ENCODE assay signal across 9 mouse cellular contexts in the genomic region with DNA sequence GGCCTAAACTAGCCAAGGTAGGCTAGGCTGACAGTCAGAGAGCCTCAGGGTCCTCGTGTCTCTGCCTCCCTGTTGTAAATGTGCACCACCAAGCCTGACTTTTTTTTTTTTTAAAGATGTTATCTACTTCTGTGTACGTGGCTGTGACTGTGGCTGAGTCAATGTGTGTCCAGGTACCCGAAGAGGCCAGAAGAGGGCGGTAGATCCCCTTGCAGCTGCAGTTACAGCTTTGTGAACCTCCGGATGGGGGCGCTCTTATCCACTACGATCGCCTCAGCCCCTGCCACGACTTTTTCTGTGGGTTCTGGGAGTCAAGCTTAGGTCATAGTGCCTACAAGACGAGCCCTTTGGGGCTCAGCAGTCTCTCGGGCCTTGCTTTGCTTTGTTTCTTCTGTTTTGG. TPM values are rescaled to one million over a fixed set of nuclear protein-coding genes. Genes with fewer than 3 reads are reported as not detected.
DNase-seq lines count a peak whose midpoint lies in the region; ATAC-seq and TF ChIP-seq lines count a peak whose summit lies in the region.
"Had no signal": no experiment of that assay in that cellular context is flagged by ENCODE, and none has a peak within 500 bp of the region (broad histone marks: within the 10 kb centered on the region; RNA-seq: fewer than 3 reads in every experiment).

No protein-coding gene starts in this region.

- no peak overlapping the region for H3K4me2 ChIP-seq in intestine, embryonic 16.5 days (ENCODE audit: low read depth, low read length)
- H3K4me2 ChIP-seq in hindbrain, embryonic 16.5 days (ENCODE audit: low read length) = no peak overlapping the region

- H3K27ac ChIP-seq in ES-E14 (ENCODE audit: insufficient read depth, low read depth, low read length, poor library complexity, severe bottlenecking) = no peak overlapping the region
- H3K27ac ChIP-seq in bone marrow macrophage, adult 2 months (ENCODE audit: insufficient read depth, low read depth, low read length) = no peak overlapping the region
- H3K27ac ChIP-seq in intestine, embryonic 16.5 days (ENCODE audit: low read length) = no peak overlapping the region
- no peak overlapping the region for H3K27ac ChIP-seq in thymus, adult 2 months (ENCODE audit: control insufficient read depth, insufficient read depth, low read length)
- H3K27ac ChIP-seq in hindbrain, embryonic 16.5 days (ENCODE audit: low read depth, low read length) = no peak overlapping the region

- TF ChIP-seq POLR2A in bone marrow macrophage, adult 2 months (IDR thresholded peaks at IDR 0.05; ENCODE audit: borderline replicate concordance, low read depth, low read length) = no peak
- TF ChIP-seq POLR2A in thymus, adult 2 months (IDR thresholded peaks at IDR 0.05; ENCODE audit: control insufficient read depth, extremely low read depth, insufficient read depth, low read length, poor library complexity) = no peak

- in situ Hi-C loops in ES-E14 (cut with MboI; ENCODE audit: low sequenced_read_pairs in 2 of 2, unreplicated experiment in 2 of 2) = no loop called here

- TF ChIP-seq CTCF in bone marrow macrophage, adult 2 months (IDR thresholded peaks at IDR 0.05; ENCODE audit: low read depth, low read length) = peak; percentile 97
- peak; percentile 95; the same call in 1 of the 2 replicates for TF ChIP-seq CTCF in thymus, adult 2 months (IDR thresholded peaks at IDR 0.05; ENCODE audit: borderline replicate concordance, control insufficient read depth, extremely low read depth, insufficient read depth, low read length, poor library complexity)

- H3K36me3 ChIP-seq in ES-E14 (ENCODE audit: control insufficient read depth, insufficient read depth, low read length, poor library complexity, severe bottlenecking) = no peaks in the 10 kb centered on the region
- H3K36me3 ChIP-seq in intestine, embryonic 16.5 days (ENCODE audit: control insufficient read depth, insufficient read depth, low read length) = no peaks in the 10 kb centered on the region
- H3K36me3 ChIP-seq in thymus, adult 2 months (ENCODE audit: control insufficient read depth, insufficient read depth, low read length) = no peaks in the 10 kb centered on the region
- no peaks in the 10 kb centered on the region for H3K36me3 ChIP-seq in hindbrain, embryonic 16.5 days (ENCODE audit: control insufficient read depth, insufficient read depth, low read length)

- no peak overlapping the region for H3K9ac ChIP-seq in ES-E14 (ENCODE audit: insufficient read depth, low read depth, low read length, poor library complexity, severe bottlenecking)
- no peak overlapping the region for H3K9ac ChIP-seq in intestine, embryonic 16.5 days (ENCODE audit: low read depth, low read length)
- no peak overlapping the region for H3K9ac ChIP-seq in hindbrain, embryonic 16.5 days (ENCODE audit: low read depth, low read length)

- no peak overlapping the region for H3K4me3 ChIP-seq in ES-E14 (ENCODE audit: insufficient read depth in 1 of 2, low read depth in 1 of 2, low read length in 2 of 2, poor library complexity in 1 of 2, severe bottlenecking in 1 of 2)
- no peak overlapping the region for H3K4me3 ChIP-seq in bone marrow macrophage, adult 2 months (ENCODE audit: insufficient read depth, low read length)
- H3K4me3 ChIP-seq in intestine, embryonic 16.5 days (ENCODE audit: low read length) = no peak overlapping the region
- no peak overlapping the region for H3K4me3 ChIP-seq in thymus, adult 2 months (ENCODE audit: control insufficient read depth, insufficient read depth, low read length)
- no peak overlapping the region for H3K4me3 ChIP-seq in hindbrain, embryonic 16.5 days (ENCODE audit: low read length)

- H3K27me3 ChIP-seq in intestine, embryonic 16.5 days (replicated peaks; ENCODE audit: control insufficient read depth, insufficient read depth, low read length) = no peaks in the 10 kb centered on the region
- H3K27me3 ChIP-seq in thymus, adult 2 months (ENCODE audit: control insufficient read depth, insufficient read depth, low read length) = no peaks in the 10 kb centered on the region; the same call in 1 of the 2 replicates
- H3K27me3 ChIP-seq in hindbrain, embryonic 16.5 days (replicated peaks; ENCODE audit: control insufficient read depth, insufficient read depth, low read length) = no peaks in the 10 kb centered on the region

- intact Hi-C loops in left cerebral cortex, postnatal 4 days (cut with DNase I) = no loop called here

- 35% methylated on average over 11 of the region's 11 CpGs for WGBS in intestine, embryonic 16.5 days
- 7% methylated on average over 11 of the region's 11 CpGs for WGBS in thymus, adult 2 months
- WGBS in hindbrain, embryonic 16.5 days = 36% methylated on average over 11 of the region's 11 CpGs

- no peaks in the 10 kb centered on the region for H3K9me3 ChIP-seq in ES-E14 (ENCODE audit: control insufficient read depth, insufficient read depth, low read depth, low read length)
- H3K9me3 ChIP-seq in intestine, embryonic 16.5 days (ENCODE audit: control insufficient read depth, low read length) = no peaks in the 10 kb centered on the region
- no peaks in the 10 kb centered on the region for H3K9me3 ChIP-seq in hindbrain, embryonic 16.5 days (ENCODE audit: control insufficient read depth, low read length)

- H3K4me1 ChIP-seq in ES-E14 (ENCODE audit: control insufficient read depth in 2 of 2, insufficient read depth in 2 of 2, low read length in 2 of 2, poor library complexity in 1 of 2) = no peaks in the 10 kb centered on the region
- H3K4me1 ChIP-seq in bone marrow macrophage, adult 2 months (ENCODE audit: control insufficient read depth, insufficient read depth, low read length) = no peaks in the 10 kb centered on the region
- H3K4me1 ChIP-seq in intestine, embryonic 16.5 days (ENCODE audit: control insufficient read depth, insufficient read depth, low read length) = no peaks in the 10 kb centered on the region
- peaks cover 5% of the 10 kb centered on the region for H3K4me1 ChIP-seq in thymus, adult 2 months (replicated peaks; ENCODE audit: control insufficient read depth, insufficient read depth, low read length)
- H3K4me1 ChIP-seq in hindbrain, embryonic 16.5 days (ENCODE audit: control insufficient read depth, insufficient read depth, low read depth, low read length) = no peaks in the 10 kb centered on the region

- DNase-seq in left cerebral cortex, postnatal 4 days = peak; percentile 32
- DNase-seq in left cerebral cortex, adult 8-10 months (ENCODE audit: low spot score in 2 of 2) = no peak
- DNase-seq in ES-E14 (ENCODE audit: low read depth, low spot score) = peak; percentile 63
- DNase-seq in thymus, adult 2 months = peak; percentile 88

- ATAC-seq in intestine, embryonic 16.5 days = peak; percentile 21; the same call in 1 of the 2 replicates
- peak; percentile 100 for ATAC-seq in megakaryocyte, adult 5-6 weeks (ENCODE audit: poor library complexity, severe bottlenecking)
- no peak for ATAC-seq in hindbrain, embryonic 16.5 days

TF ChIP-seq in ES-E14, 5 proteins besides CTCF, POLR2A, EP300 and RAD21:
- 0 out of 2 replicates have a peak, but pooled peaks have one; percentile 21 for TF ChIP-seq HCFC1 (IDR thresholded peaks at IDR 0.05; ENCODE audit: borderline replicate concordance, insufficient read depth, low read length)
- peak; percentile 52; the same call in 1 of the 2 replicates for TF ChIP-seq ZNF384 (IDR thresholded peaks at IDR 0.05; ENCODE audit: low read depth, low read length)
- peak; percentile 84; the same call in 1 of the 2 replicates for TF ChIP-seq ZC3H11A (IDR thresholded peaks at IDR 0.05; ENCODE audit: borderline replicate concordance, low read depth, low read length)
- TF ChIP-seq CHD2 (IDR thresholded peaks at IDR 0.05; ENCODE audit: low read depth, low read length) = no peak
- no peak for TF ChIP-seq MAFK (IDR thresholded peaks at IDR 0.05; ENCODE audit: insufficient read depth, low read depth, low read length)

RNA-seq across cellular contexts. Expression of a gene that starts 10.3 kb away (rescaled TPM):
- total RNA-seq in left cerebral cortex, postnatal 4 days (2021) = not detected
- total RNA-seq in left cerebral cortex, adult 8-10 months (2022) = not detected
- total RNA-seq in ES-E14 (2012; rRNA removed) = 3.1 and 3.4 TPM in 2 replicates
- polyA plus RNA-seq in bone marrow macrophage, adult 2 months (2012; ENCODE audit: insufficient read depth, insufficient read length, missing spikeins) = not detected in 2 replicates
- 5.6 and 6.1 TPM in 2 replicates for polyA plus RNA-seq in intestine, embryonic 16.5 days (2015; fragmentation: Nextera tagmentation; extraction: Ambion mirVana)
- total RNA-seq in megakaryocyte, adult 5-6 weeks (2015) = not detected in 2 replicates
- total RNA-seq in megakaryocyte, adult 5-6 weeks (2017) = not detected in 2 replicates
- 0.52 and 0.86 TPM in 2 replicates for polyA plus RNA-seq in thymus, adult 2 months (2012; rRNA removed)
- polyA plus RNA-seq in hindbrain, embryonic 16.5 days (2015; fragmentation: Nextera tagmentation; extraction: Ambion mirVana) = not detected in 2 replicates
- total RNA-seq: gastrocnemius, postnatal 36 days had no signal

RNA-seq across cellular contexts. Expression of a gene that starts 43.5 kb away (rescaled TPM):
- 1 to 10 TPM; 4.1 to 5.6 TPM for total RNA-seq in left cerebral cortex, postnatal 4 days (2021)
- total RNA-seq in left cerebral cortex, adult 8-10 months (2022) = 1 to 10 TPM; 5.4 to 8.9 (median 7.4) TPM
- total RNA-seq in ES-E14 (2012; rRNA removed) = 5.3 and 7.2 TPM in 2 replicates
- polyA plus RNA-seq in bone marrow macrophage, adult 2 months (2012; ENCODE audit: insufficient read depth, insufficient read length, missing spikeins) = 14.9 and 18.9 TPM in 2 replicates
- polyA plus RNA-seq in intestine, embryonic 16.5 days (2015; fragmentation: Nextera tagmentation; extraction: Ambion mirVana) = 5.5 and 6.5 TPM in 2 replicates
- total RNA-seq in megakaryocyte, adult 5-6 weeks (2015) = 12.4 and 13.5 TPM in 2 replicates
- 28.7 and 32.4 TPM in 2 replicates for total RNA-seq in megakaryocyte, adult 5-6 weeks (2017)
- polyA plus RNA-seq in thymus, adult 2 months (2012; rRNA removed) = 49.3 and 55.8 TPM in 2 replicates
- 1.8 and 2.3 TPM in 2 replicates for polyA plus RNA-seq in hindbrain, embryonic 16.5 days (2015; fragmentation: Nextera tagmentation; extraction: Ambion mirVana)

RNA-seq across cellular contexts. Expression of a gene that starts 52.7 kb away (rescaled TPM):
- 1 to 10 TPM in 1 of 2 experiments, under 1 TPM in 1; 0.60 to 1.5 TPM for total RNA-seq in left cerebral cortex, postnatal 4 days (2021)
- 1 to 10 TPM; 3.6 to 5.6 (median 4.5) TPM for total RNA-seq in left cerebral cortex, adult 8-10 months (2022)
- total RNA-seq in ES-E14 (2012; rRNA removed) = 0.26 and 0.36 TPM in 2 replicates
- not detected in 2 replicates for polyA plus RNA-seq in bone marrow macrophage, adult 2 months (2012; ENCODE audit: insufficient read depth, insufficient read length, missing spikeins)
- polyA plus RNA-seq in intestine, embryonic 16.5 days (2015; fragmentation: Nextera tagmentation; extraction: Ambion mirVana) = 25.3 and 31.7 TPM in 2 replicates
- 0.87 and 1.4 TPM in 2 replicates for total RNA-seq in megakaryocyte, adult 5-6 weeks (2015)
- 0.08 and 0.29 TPM in 2 replicates for total RNA-seq in megakaryocyte, adult 5-6 weeks (2017)
- 8.7 and 14.7 TPM in 2 replicates for polyA plus RNA-seq in thymus, adult 2 months (2012; rRNA removed)
- 0.51 and 0.55 TPM in 2 replicates for polyA plus RNA-seq in hindbrain, embryonic 16.5 days (2015; fragmentation: Nextera tagmentation; extraction: Ambion mirVana)

Comparison
In these comparisons a context has a peak if more than half of its experiments do, and no peak if none do; other contexts are left out.
1. DNase-seq: peak in left cerebral cortex, postnatal 4 days (single experiment), ES-E14 (single experiment) and thymus, adult 2 months (single experiment); none in left cerebral cortex, adult 8-10 months (0 of 2).